Mouse (Mus musculus) liver, embryonic 15.5 days (tissue): ENCODE measurements around the gene Trim2. TPM values are rescaled to one million over a fixed set of nuclear protein-coding genes. Genes with fewer than 3 reads are reported as not detected.

Experiments used
- ATAC-seq: fragments of 200-750 bp; cut with Nextera tagmentation; 2 replicates; pipeline ENCODE4 v1.8.0; 2017; ENCODE audit warnings: moderate number of reproducible peaks, mild to moderate bottlenecking, moderate library complexity; ENCODE audit not compliant: insufficient read depth
- H3K27ac ChIP-seq: fragments of 300-500 bp; sonication (generic); replicated peaks from 2 replicates; pipeline ENCODE4 v1.5.1; 2015; ENCODE audit warnings: mild to moderate bottlenecking, inconsistent platforms
- H3K27me3 ChIP-seq: fragments of 300-500 bp; sonication (generic); 2 replicates; pipeline ENCODE4 v1.6.1; 2015; ENCODE audit warnings: mild to moderate bottlenecking, inconsistent platforms
- H3K36me3 ChIP-seq: fragments of 300-500 bp; sonication (generic); replicated peaks from 2 replicates; pipeline ENCODE4 v1.6.1; 2015; ENCODE audit warnings: moderate library complexity, mild to moderate bottlenecking, inconsistent platforms
- H3K4me1 ChIP-seq: fragments of 300-500 bp; sonication (generic); replicated peaks from 2 replicates; pipeline ENCODE4 v1.6.1; 2015; ENCODE audit warnings: inconsistent platforms
- H3K4me2 ChIP-seq: fragments of 300-500 bp; sonication (generic); 2 replicates; pipeline ENCODE4 v1.6.1; 2015; ENCODE audit warnings: moderate library complexity, mild to moderate bottlenecking, inconsistent platforms
- H3K4me3 ChIP-seq: fragments of 300-500 bp; sonication (generic); replicated peaks from 2 replicates; pipeline ENCODE4 v1.5.1; 2015; ENCODE audit warnings: mild to moderate bottlenecking, inconsistent platforms
- H3K9ac ChIP-seq: fragments of 300-500 bp; sonication (generic); 2 replicates; pipeline ENCODE4 v1.6.1; 2015; ENCODE audit warnings: moderate library complexity, mild to moderate bottlenecking, inconsistent platforms
- H3K9me3 ChIP-seq: fragments of 300-500 bp; sonication (generic); replicated peaks from 2 replicates; pipeline ENCODE4 v1.6.1; 2016; ENCODE audit warnings: inconsistent platforms
- whole genome bisulfite sequencing: fragments of 180-500 bp; shearing (Covaris S2); methylation state at CpG from one replicate; pipeline ENCODE4 v1.1.7; 2015; ENCODE audit warnings: mixed read lengths; ENCODE audit not compliant: insufficient replicate concordance; 5-methylcytosine and 5-hydroxymethylcytosine counted together
- polyA plus RNA-seq: library from polyadenylated mRNA; unstranded; fragments of >200 nt; fragmentation: Nextera tagmentation; extraction: Ambion mirVana; gene quantifications from 2 replicates; pipeline ENCODE4 v1.2.1, GENCODE M21; 2015

Trim2 gene
- 4.8 and 5.6 TPM in 2 replicates for polyA plus RNA-seq

DNA sequence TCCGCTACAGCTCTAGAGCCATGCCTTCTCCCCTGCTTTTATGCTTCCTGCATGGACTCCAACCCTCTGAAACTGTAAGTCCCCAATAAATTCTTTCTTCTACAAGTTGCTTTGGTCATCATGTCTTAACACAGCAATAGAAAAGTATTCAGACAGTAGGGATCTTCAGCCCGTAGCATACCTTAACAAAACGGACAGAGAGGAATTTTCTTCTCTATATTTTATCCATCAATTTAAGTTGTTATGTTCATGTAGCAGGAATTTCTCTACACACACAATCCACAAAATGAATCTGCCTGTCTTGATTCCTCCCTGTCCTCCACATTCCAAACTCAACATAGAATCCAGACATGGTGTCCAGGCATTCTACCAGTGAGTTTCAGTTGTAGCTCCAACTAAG is at the start of gene Trim2:
TSS of gene Trim2 (minus strand) at position 101 of the 400 bp plus-strand sequence.
- 84% methylated on average over 3 of the region's 3 CpGs for WGBS
- Histone ChIP-seq H3K27ac (no peak within 1 kb of the TSS), H3K36me3 (no peaks in the 10 kb centered on the region), H3K27me3 (peaks cover 63% of the 10 kb centered on the region), H3K9ac (no peak within 1 kb of the TSS), H3K4me3 (no peak within 1 kb of the TSS), H3K4me1 (peaks cover 4% of the 10 kb centered on the region; the same call in 1 of the 2 replicates), H3K4me2 (no peak within 1 kb of the TSS), H3K9me3 (no peaks in the 10 kb centered on the region)
- ATAC-seq = no peak

DNA sequence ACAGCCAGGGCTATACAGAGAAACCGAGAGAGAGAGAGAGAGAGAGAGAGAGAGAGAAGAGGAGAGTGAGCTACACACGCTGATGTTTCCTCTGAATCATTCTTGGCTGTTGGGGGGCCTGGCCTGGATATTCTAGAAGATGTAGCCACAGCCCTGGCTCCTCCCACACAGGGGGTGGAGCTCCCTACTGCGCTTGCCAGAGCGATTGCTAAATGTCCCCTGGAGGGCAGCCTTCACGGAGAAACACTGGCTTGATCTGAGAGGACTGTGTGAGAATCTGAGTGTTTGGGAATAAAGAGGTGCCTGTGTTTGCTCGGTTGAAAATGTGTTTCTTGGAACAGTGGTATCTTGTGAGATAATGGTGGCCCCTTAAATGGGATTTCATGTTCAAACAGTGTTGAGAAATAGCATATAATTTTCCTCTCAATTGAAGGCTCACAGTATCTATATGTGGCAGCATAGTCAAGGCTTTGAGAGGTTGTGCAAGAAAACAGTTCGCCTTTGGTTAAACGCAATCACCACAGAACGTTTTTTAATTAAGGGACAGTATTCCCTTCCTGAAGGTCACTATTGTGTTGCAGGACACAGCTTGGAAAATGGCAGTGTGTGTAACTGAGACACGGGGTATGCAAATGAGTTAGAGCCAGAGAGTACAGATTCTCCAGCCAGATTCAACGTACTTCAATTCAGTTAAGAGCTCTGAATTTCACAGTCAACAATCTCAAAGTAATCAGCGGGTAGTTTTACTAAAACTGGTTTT is 49.4 kb upstream of the Trim2 start:
- Histone ChIP-seq H3K9ac (peak overlapping the region; percentile 9; the same call in 1 of the 2 replicates), H3K36me3 (no peaks in the 10 kb centered on the region), H3K9me3 (no peaks in the 10 kb centered on the region), H3K4me1 (peaks cover 43% of the 10 kb centered on the region), H3K4me3 (no peak overlapping the region), H3K4me2 (peak overlapping the region; percentile 23; the same call in 1 of the 2 replicates), H3K27ac (no peak overlapping the region), H3K27me3 (no peaks in the 10 kb centered on the region)
- WGBS = 34% methylated on average over 12 of the region's 12 CpGs
- ATAC-seq = peak; percentile 66

DNA sequence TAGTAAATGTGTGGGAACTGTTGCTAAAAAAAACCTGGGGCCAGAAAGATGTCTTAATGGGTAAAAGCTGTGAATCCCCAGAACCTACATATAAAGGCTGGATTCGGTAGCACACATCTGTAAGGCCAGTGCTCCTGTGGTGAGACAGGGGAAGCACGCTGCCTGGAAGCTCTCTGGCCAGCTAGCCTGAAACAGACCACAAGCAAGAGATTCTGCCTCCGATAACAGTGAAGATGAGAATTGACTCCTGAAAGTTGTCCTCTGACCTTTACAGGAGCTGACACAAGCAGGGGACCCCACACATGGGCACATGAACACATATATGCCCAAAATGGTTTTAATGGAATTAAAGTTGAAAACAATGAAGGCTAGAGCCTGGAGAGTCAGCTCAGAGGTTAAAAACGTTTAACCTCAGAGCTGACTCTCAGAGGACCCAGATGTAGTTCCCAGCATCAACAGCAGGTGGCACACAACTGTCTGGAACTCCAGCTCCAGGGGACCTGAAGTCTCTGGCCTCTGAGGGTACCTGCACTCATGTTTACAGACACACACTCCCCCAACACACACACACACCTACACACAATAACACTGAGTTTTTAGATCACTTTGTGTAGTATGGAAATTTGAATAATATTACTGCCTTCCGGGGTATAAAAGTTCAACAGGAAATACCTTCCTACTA is 45.8 kb upstream of the Trim2 start:
- no peak overlapping the region for H3K4me2 ChIP-seq
- no peak for ATAC-seq
- no peak overlapping the region for H3K9ac ChIP-seq
- H3K4me3 ChIP-seq = no peak overlapping the region
- H3K27ac ChIP-seq = no peak overlapping the region; the same call in 1 of the 2 replicates
- H3K9me3 ChIP-seq = no peaks in the 10 kb centered on the region
- peaks cover 23% of the 10 kb centered on the region for H3K27me3 ChIP-seq
- H3K4me1 ChIP-seq = peaks cover 56% of the 10 kb centered on the region
- no peaks in the 10 kb centered on the region for H3K36me3 ChIP-seq
- 28% methylated on average over 5 of the region's 5 CpGs for WGBS

- Histone ChIP-seq H3K4me1 (peaks cover 51% of the 10 kb centered on the region), H3K9ac (0 out of 2 replicates have a peak overlapping the region, but pooled peaks have one; percentile 15), H3K4me2 (peak overlapping the region; percentile 35), H3K9me3 (no peaks in the 10 kb centered on the region), H3K4me3 (no peak overlapping the region), H3K27ac (peak overlapping the region; percentile 62; the same call in 1 of the 2 replicates), H3K27me3 (peaks cover 45% of the 10 kb centered on the region), H3K36me3 (no peaks in the 10 kb centered on the region)
- ATAC-seq = peak; percentile 96
- WGBS = 16% methylated on average over 6 of the region's 6 CpGs
Observed at GRCm38 (mm10) chr3:84350311-84350710, 43.6 kb upstream of the Trim2 start.

- Histone ChIP-seq H3K36me3 (no peaks in the 10 kb centered on the region), H3K27ac (0 out of 2 replicates have a peak overlapping the region, but pooled peaks have one; percentile 45), H3K9ac (no peak overlapping the region), H3K4me2 (peak overlapping the region; percentile 35), H3K27me3 (peaks cover 50% of the 10 kb centered on the region), H3K4me3 (no peak overlapping the region), H3K9me3 (no peaks in the 10 kb centered on the region), H3K4me1 (peaks cover 56% of the 10 kb centered on the region)
- no peak for ATAC-seq
- WGBS = 79% methylated on average over 10 of the region's 10 CpGs
Observed at GRCm38 (mm10) chr3:84349771-84350170, 43.1 kb upstream of the Trim2 start.

DNA sequence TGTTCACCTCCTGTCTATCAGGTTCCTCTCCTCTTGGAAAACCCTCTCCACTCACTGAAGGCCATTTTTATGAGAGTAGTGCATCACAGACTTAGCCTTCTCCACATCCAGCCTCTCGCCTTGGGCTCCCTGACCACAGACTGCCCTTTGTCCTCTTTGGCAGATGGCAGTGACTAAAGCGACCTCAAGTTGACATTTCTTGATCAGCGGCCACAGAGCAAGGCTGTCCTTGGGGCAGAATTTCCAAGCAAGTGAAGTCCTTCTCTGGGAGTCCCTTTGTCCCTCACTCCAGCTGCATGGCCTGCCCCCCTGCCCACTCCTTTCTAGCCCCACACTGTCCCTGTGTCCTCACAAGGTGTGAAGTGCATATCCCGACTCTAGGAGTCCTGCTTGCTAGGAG is 40.7 kb upstream of the Trim2 start:
- H3K9me3 ChIP-seq = no peaks in the 10 kb centered on the region
- H3K4me1 ChIP-seq = peaks cover 56% of the 10 kb centered on the region
- no peak overlapping the region for H3K9ac ChIP-seq
- no peak for ATAC-seq
- no peaks in the 10 kb centered on the region for H3K36me3 ChIP-seq
- H3K4me2 ChIP-seq = no peak overlapping the region
- H3K27ac ChIP-seq = no peak overlapping the region
- H3K27me3 ChIP-seq = peaks cover 64% of the 10 kb centered on the region
- WGBS = 53% methylated on average over 4 of the region's 4 CpGs
- H3K4me3 ChIP-seq = no peak overlapping the region

DNA sequence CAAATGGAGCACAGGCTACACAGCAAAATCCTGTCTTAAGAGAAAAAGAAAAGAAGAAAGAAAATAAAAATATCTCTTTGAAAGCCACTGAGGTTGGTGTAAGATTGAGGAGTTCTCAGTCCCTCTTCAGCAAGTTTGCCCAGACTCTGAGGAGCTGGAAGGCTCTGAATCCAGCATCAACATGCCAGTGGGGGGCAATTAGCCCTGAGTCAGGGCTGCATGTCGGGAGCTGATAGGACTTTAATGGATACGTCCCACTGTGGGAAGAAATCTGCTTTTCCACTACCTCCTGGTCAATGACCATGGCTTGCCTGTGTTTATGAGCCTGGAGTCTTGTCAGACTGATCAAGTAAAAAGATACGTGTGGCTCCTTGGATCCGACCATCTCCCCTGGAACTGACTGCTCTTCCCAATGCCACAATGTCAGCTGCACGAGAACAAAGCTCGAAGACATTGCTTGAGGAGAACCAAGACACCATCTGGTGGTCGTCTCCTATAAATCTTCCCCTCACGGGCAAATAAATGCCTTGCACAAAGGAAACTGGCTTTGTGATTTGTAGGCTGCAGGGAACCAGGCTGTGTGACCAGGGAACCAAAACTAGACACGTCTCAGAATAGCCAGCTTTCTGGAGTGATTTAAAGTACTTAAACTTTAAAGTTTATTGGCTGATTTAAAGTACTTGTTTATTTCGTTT is 39.9 kb upstream of the Trim2 start:
- Histone ChIP-seq H3K4me3 (no peak overlapping the region), H3K9me3 (no peaks in the 10 kb centered on the region), H3K9ac (no peak overlapping the region), H3K4me1 (peaks cover 48% of the 10 kb centered on the region), H3K4me2 (no peak overlapping the region), H3K36me3 (no peaks in the 10 kb centered on the region), H3K27ac (no peak overlapping the region), H3K27me3 (peaks cover 64% of the 10 kb centered on the region)
- ATAC-seq = no peak
- WGBS = 37% methylated on average over 10 of the region's 10 CpGs

GRCm38 (mm10) chr3:84345646-84345980 is 38.9 kb upstream of the Trim2 start:
- Histone ChIP-seq H3K4me3 (no peak overlapping the region), H3K9me3 (no peaks in the 10 kb centered on the region), H3K36me3 (no peaks in the 10 kb centered on the region), H3K4me2 (peak overlapping the region; percentile 67), H3K4me1 (peaks cover 38% of the 10 kb centered on the region), H3K27me3 (peaks cover 64% of the 10 kb centered on the region), H3K9ac (no peak overlapping the region), H3K27ac (no peak overlapping the region)
- ATAC-seq = no peak
- WGBS = 21% methylated on average over 6 of the region's 6 CpGs

GRCm38 (mm10) chr3:84344725-84345645 is 38.3 kb upstream of the Trim2 start:
- Histone ChIP-seq H3K27ac (no peak overlapping the region; the same call in 1 of the 2 replicates), H3K4me3 (peak overlapping the region; percentile 39), H3K27me3 (peaks cover 64% of the 10 kb centered on the region), H3K9me3 (no peaks in the 10 kb centered on the region), H3K4me2 (peak overlapping the region; percentile 67), H3K36me3 (no peaks in the 10 kb centered on the region), H3K9ac (no peak overlapping the region), H3K4me1 (peaks cover 32% of the 10 kb centered on the region)
- ATAC-seq = peak; percentile 57
- 5% methylated on average over 28 of the region's 28 CpGs for WGBS

DNA sequence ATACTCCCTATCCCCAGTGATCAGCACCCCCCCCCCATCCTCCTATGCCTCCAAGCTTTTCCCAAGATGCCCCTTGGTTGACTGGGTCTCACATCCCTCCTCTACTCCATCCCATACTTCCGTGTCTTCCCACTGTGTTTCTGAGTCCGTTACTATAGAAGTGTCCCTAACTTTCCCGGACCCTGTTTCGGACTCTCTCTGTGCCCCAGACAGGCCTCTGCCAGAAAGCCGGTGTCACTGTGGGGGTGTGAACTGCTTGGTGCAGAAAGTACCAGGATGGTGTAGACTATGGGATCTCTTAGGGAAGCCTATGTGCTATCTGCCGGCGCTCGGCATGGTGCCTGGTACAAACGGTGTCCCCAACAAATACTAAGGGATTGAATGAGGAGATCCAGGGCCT is 36.4 kb upstream of the Trim2 start:
- Histone ChIP-seq H3K9ac (no peak overlapping the region), H3K4me3 (no peak overlapping the region), H3K36me3 (no peaks in the 10 kb centered on the region), H3K27ac (no peak overlapping the region), H3K4me2 (no peak overlapping the region), H3K27me3 (peaks cover 50% of the 10 kb centered on the region), H3K4me1 (peaks cover 17% of the 10 kb centered on the region), H3K9me3 (no peaks in the 10 kb centered on the region)
- WGBS = 81% methylated on average over 9 of the region's 9 CpGs
- no peak for ATAC-seq
